Mouse (Mus musculus) CH12.LX (cell line): Measurements from ENCODE around the gene Cfap54. TPM values are rescaled to one million over a fixed set of nuclear protein-coding genes. Genes with fewer than 3 reads are reported as not detected.

Experiments used
- DNase-seq: peaks from one replicate; pipeline ENCODE4 v3.0.0-alpha.2; 2013; ENCODE audit errors: extremely low read depth
- H3K27ac ChIP-seq: 2 replicates; pipeline ENCODE4 v1.5.1; 2012; ENCODE audit warnings: low read depth, mild to moderate bottlenecking, control low read depth, moderate library complexity; ENCODE audit not compliant: insufficient read depth
- H3K27me3 ChIP-seq: replicated peaks from 2 replicates; pipeline ENCODE3; 2012; ENCODE audit warnings: inconsistent platforms
- H3K36me3 ChIP-seq, 2 experiments: replicated peaks in 1 of 2; 2 replicates each; pipeline versions ENCODE3 to v1.6.1; 2012; ENCODE audit warnings: inconsistent platforms in 1 of 2, low read length in 1 of 2, mild to moderate bottlenecking in 1 of 2, mixed read lengths in 1 of 2, moderate library complexity in 1 of 2; ENCODE audit not compliant: control insufficient read depth in 1 of 2, insufficient read depth in 1 of 2
- H3K4me1 ChIP-seq, 2 experiments: 2 replicates each; pipeline ENCODE4 v1.6.1; 2012; ENCODE audit warnings: inconsistent platforms in 1 of 2, moderate library complexity in 1 of 2; ENCODE audit not compliant: insufficient read depth in 2 of 2, control insufficient read depth in 1 of 2
- H3K4me2 ChIP-seq: 2 replicates; pipeline ENCODE4 v1.6.1; 2012; ENCODE audit warnings: low read depth, mild to moderate bottlenecking, control low read depth; ENCODE audit not compliant: poor library complexity, insufficient read depth, severe bottlenecking
- H3K4me3 ChIP-seq, 3 experiments: fragments of 150-350 bp in 1 of 3; sonication (generic) in 1 of 3; replicated peaks in 1 of 3; 2 replicates each; pipeline versions ENCODE3 to v1.5.1; 2011 to 2012; ENCODE audit warnings: low read depth in 2 of 3, low read length in 2 of 3, mild to moderate bottlenecking in 2 of 3, moderate library complexity in 2 of 3, control low read depth in 1 of 3, improper control_type of control experiment in 1 of 3, inconsistent platforms in 1 of 3, mixed read lengths in 1 of 3; ENCODE audit not compliant: poor library complexity in 1 of 3
- H3K79me2 ChIP-seq: replicated peaks from 2 replicates; pipeline ENCODE4 v1.6.1; 2012; ENCODE audit warnings: mild to moderate bottlenecking, moderate library complexity; ENCODE audit not compliant: control insufficient read depth, poor library complexity, insufficient read depth, severe bottlenecking; ENCODE audit errors: extremely low read depth
- H3K9ac ChIP-seq: 2 replicates; pipeline ENCODE4 v1.6.1; 2012; ENCODE audit warnings: low read depth, mild to moderate bottlenecking, control low read depth, moderate library complexity; ENCODE audit not compliant: insufficient read depth
- H3K9me3 ChIP-seq: replicated peaks from 2 replicates; pipeline ENCODE3; 2012; ENCODE audit warnings: low read length, inconsistent platforms, mixed read lengths
- CHD1 ChIP-seq: IDR thresholded peaks from 2 replicates; pipeline ENCODE4 v1.6.1; 2012; ENCODE audit warnings: low read depth, low read length, improper control_type of control experiment, inconsistent platforms
- CHD2 ChIP-seq: IDR thresholded peaks from 2 replicates; pipeline ENCODE4 v1.6.1; 2011; ENCODE audit warnings: low read length, improper control_type of control experiment
- CTCF ChIP-seq, 2 experiments: IDR thresholded peaks in 1 of 2; conservative IDR thresholded peaks in 1 of 2; 2 replicates each; pipeline ENCODE4 v1.5.1; 2011 to 2012; ENCODE audit warnings: low read depth in 2 of 2, low read length in 2 of 2, improper control_type of control experiment in 1 of 2, inconsistent platforms in 1 of 2, mild to moderate bottlenecking in 1 of 2, moderate library complexity in 1 of 2
- ELF1 ChIP-seq: IDR thresholded peaks from 2 replicates; pipeline ENCODE4 v1.6.1; 2014; ENCODE audit warnings: low read depth, mild to moderate bottlenecking, inconsistent platforms, low read length, improper control_type of control experiment
- ETS1 ChIP-seq: conservative IDR thresholded peaks from 2 replicates; pipeline ENCODE4 v1.6.1; 2012; ENCODE audit warnings: low read depth, mild to moderate bottlenecking, inconsistent platforms, low read length, improper control_type of control experiment, moderate library complexity
- IRF4 ChIP-seq: IDR thresholded peaks from 2 replicates; pipeline ENCODE4 v1.6.1; 2014; ENCODE audit warnings: low read depth, mild to moderate bottlenecking, inconsistent platforms, low read length, improper control_type of control experiment
- JUN ChIP-seq: IDR thresholded peaks from 2 replicates; pipeline ENCODE4 v1.6.1; 2011; ENCODE audit warnings: low read depth, mild to moderate bottlenecking, low read length, improper control_type of control experiment, moderate library complexity; ENCODE audit not compliant: insufficient read depth
- JUND ChIP-seq: conservative IDR thresholded peaks from 2 replicates; pipeline ENCODE4 v1.6.1; 2011; ENCODE audit warnings: low read depth, low read length, improper control_type of control experiment
- MAFK ChIP-seq: IDR thresholded peaks from 2 replicates; pipeline ENCODE4 v1.6.1; 2011; ENCODE audit warnings: low read length, improper control_type of control experiment; ENCODE audit not compliant: insufficient replicate concordance
- MAX ChIP-seq: IDR thresholded peaks from 2 replicates; pipeline ENCODE4 v1.6.1; 2011; ENCODE audit warnings: low read length, improper control_type of control experiment
- MAZ ChIP-seq: IDR thresholded peaks from 2 replicates; pipeline ENCODE4 v1.6.1; 2012; ENCODE audit warnings: low read depth, mild to moderate bottlenecking, inconsistent platforms, low read length, improper control_type of control experiment, moderate library complexity
- MXI1 ChIP-seq: IDR thresholded peaks from 2 replicates; pipeline ENCODE4 v1.6.1; 2011; ENCODE audit warnings: mild to moderate bottlenecking, low read depth, low read length, improper control_type of control experiment
- MYC ChIP-seq: IDR thresholded peaks from 2 replicates; pipeline ENCODE4 v1.6.1; 2011; ENCODE audit warnings: low read depth, mild to moderate bottlenecking, improper control_type of control experiment, low read length
- NELFE ChIP-seq: IDR thresholded peaks from 2 replicates; pipeline ENCODE4 v1.6.1; 2011; ENCODE audit warnings: low read depth, low read length, improper control_type of control experiment
- POLR2A ChIP-seq: IDR thresholded peaks from 2 replicates; pipeline ENCODE4 v1.6.1; 2011; ENCODE audit warnings: low read depth, mild to moderate bottlenecking, improper control_type of control experiment, low read length
- POLR2AphosphoS2 ChIP-seq: IDR thresholded peaks from 2 replicates; pipeline ENCODE4 v1.6.1; 2011; ENCODE audit warnings: low read depth, low read length, improper control_type of control experiment
- RAD21 ChIP-seq: IDR thresholded peaks from 2 replicates; pipeline ENCODE4 v1.6.1; 2011; ENCODE audit warnings: low read depth, mild to moderate bottlenecking, low read length, improper control_type of control experiment, moderate library complexity
- TBP ChIP-seq: conservative IDR thresholded peaks from 2 replicates; pipeline ENCODE4 v1.6.1; 2011; ENCODE audit warnings: low read depth, low read length, improper control_type of control experiment
- TCF12 ChIP-seq: IDR thresholded peaks from 2 replicates; pipeline ENCODE4 v1.6.1; 2014; ENCODE audit warnings: low read depth, mild to moderate bottlenecking, inconsistent platforms, low read length, improper control_type of control experiment
- USF2 ChIP-seq: conservative IDR thresholded peaks from 2 replicates; pipeline ENCODE4 v1.6.1; 2011; ENCODE audit warnings: low read depth, low read length, improper control_type of control experiment
- ZC3H11A ChIP-seq: IDR thresholded peaks from 2 replicates; pipeline ENCODE4 v1.6.1; 2012; ENCODE audit warnings: low read depth, mild to moderate bottlenecking, inconsistent platforms, low read length, improper control_type of control experiment
- ZKSCAN1 ChIP-seq: IDR thresholded peaks from 2 replicates; pipeline ENCODE4 v1.6.1; 2012; ENCODE audit warnings: low read depth, inconsistent platforms, low read length, improper control_type of control experiment, borderline replicate concordance
- ZNF384 ChIP-seq: IDR thresholded peaks from 2 replicates; pipeline ENCODE4 v1.6.1; 2012; ENCODE audit warnings: low read depth, low read length, improper control_type of control experiment, inconsistent platforms
- dilution Hi-C: fragments of 300-500 bp; cut with MboI; formaldehyde crosslinking; loops from 2 replicates; pipeline ENCODE4 v1.14.3; 2020; ENCODE audit warnings: low sequenced_read_pairs; ENCODE audit not compliant: extremely low pct_unique_long_range_greater_than_20kb, extremely low pct_ligation_motif_present
- in situ Hi-C: fragments of 300-500 bp; cut with MboI; formaldehyde crosslinking; loops from 3 replicates; pipeline ENCODE4 v1.14.3; 2019; ENCODE audit warnings: low sequenced_read_pairs, low pct_ligation_motif_present, low pct_unique_long_range_greater_than_20kb, mixed read lengths
- polyA plus RNA-seq: library from polyadenylated mRNA; unstranded; fragments of >175 nt; gene quantifications from 2 replicates; pipeline ENCODE4 v1.2.1, GENCODE M21; 2012; ENCODE audit warnings: low read depth; ENCODE audit not compliant: insufficient read length
- total RNA-seq, 2 experiments: library from RNA; depleted of rRNA; stranded (reverse); fragments of 300-350 nt in 1 of 2; fragments of >200 nt in 1 of 2; gene quantifications; 2 replicates each; pipeline ENCODE4 v1.2.3; 2012 to 2014

The Cfap54 gene
- total and polyA plus RNA-seq, 3 experiments = 0.38 to 1.3 (median 1.3) TPM

GRCm38 (mm10) chr10:93062395-93062794 lies 19.0 kb downstream of the Cfap54 start:
- Histone ChIP-seq H3K79me2 (no peaks in the 10 kb centered on the region), H3K27ac (no peak overlapping the region), H3K9me3 (no peaks in the 10 kb centered on the region), H3K9ac (no peak overlapping the region), H3K36me3 (peaks cover 0 to 9% of the 10 kb centered on the region in 2 experiments), H3K4me2 (no peak overlapping the region), H3K27me3 (no peaks in the 10 kb centered on the region), H3K4me3 (no peak overlapping the region), H3K4me1 (peaks cover 6 to 36% of the 10 kb centered on the region in 2 experiments; a peak in 3 of 4 replicates)
- no peak for TF ChIP-seq ZC3H11A
- no peak for TF ChIP-seq ZKSCAN1
- TF ChIP-seq RAD21 = no peak
- no peak for TF ChIP-seq MYC
- TF ChIP-seq CHD2 = no peak
- TF ChIP-seq CTCF (conservative IDR thresholded peaks at IDR 0.05 in 1 of 2, IDR thresholded peaks at IDR 0.05 in 1 of 2; ENCODE audit: low read depth in 2 of 2, low read length in 2 of 2) = no peak
- no peak for TF ChIP-seq USF2
- TF ChIP-seq MAX = no peak
- TF ChIP-seq JUND = no peak
- no peak for TF ChIP-seq MXI1
- TF ChIP-seq TBP = no peak
- in situ Hi-C loops (loop anchor here (10.0 to 25.0 kb wide), 3 partner anchors 222 to 750 kb away; partner anchors contain the start of gene Snrpf), dilution Hi-C loops (no loop called here)
- DNase-seq = no peak

- no peak for DNase-seq
- Histone ChIP-seq H3K27ac (no peak overlapping the region), H3K36me3 (no peaks in the 10 kb centered on the region), H3K4me3 (no peak overlapping the region), H3K9me3 (no peaks in the 10 kb centered on the region), H3K4me2 (no peak overlapping the region), H3K27me3 (no peaks in the 10 kb centered on the region), H3K79me2 (no peaks in the 10 kb centered on the region), H3K4me1 (peaks cover 0 to 6% of the 10 kb centered on the region in 2 experiments; a peak in 2 of 4 replicates), H3K9ac (no peak overlapping the region)
- in situ Hi-C loops = loop anchor here (25.0 kb wide), 2 partner anchors 533 to 758 kb away; partner anchors contain the start of gene Snrpf
- no peak for TF ChIP-seq MAFK
- TF ChIP-seq ZNF384 = no peak
- no peak for TF ChIP-seq JUND
- no peak for TF ChIP-seq MYC
- TF ChIP-seq MXI1 = no peak
- TF ChIP-seq POLR2AphosphoS2 = no peak
- no peak for TF ChIP-seq POLR2A
- no peak for TF ChIP-seq ETS1
- TF ChIP-seq MAZ = no peak
- no peak for TF ChIP-seq ELF1
- TF ChIP-seq NELFE = no peak
- TF ChIP-seq JUN = no peak
- TF ChIP-seq TCF12 = no peak
- no peak for TF ChIP-seq CHD1
- no peak for TF ChIP-seq IRF4
- dilution Hi-C loops = no loop called here
Observed at GRCm38 (mm10) chr10:93053867-93054266, 27.6 kb downstream of the Cfap54 start.
